Mouse (Mus musculus) MEL (cell line): ENCODE measurements around the gene Gm20388.

ENCODE experiments used
- CTCF ChIP-seq, 3 experiments: IDR thresholded peaks in 2 of 3; conservative IDR thresholded peaks in 1 of 3; 2 replicates each; pipeline ENCODE4 v1.5.1; 2011 to 2012; ENCODE audit warnings: low read length in 3 of 3, low read depth in 2 of 3, mild to moderate bottlenecking in 2 of 3, improper control_type of control experiment in 1 of 3, inconsistent platforms in 1 of 3, mixed read lengths in 1 of 3, moderate library complexity in 1 of 3; ENCODE audit not compliant: control insufficient read depth in 1 of 3, insufficient read depth in 1 of 3, poor library complexity in 1 of 3, severe bottlenecking in 1 of 3
- EP300 ChIP-seq, 2 experiments: IDR thresholded peaks; 2 replicates each; pipeline ENCODE4 v1.6.1; 2011; ENCODE audit warnings: improper control_type of control experiment in 2 of 2, low read length in 2 of 2, low read depth in 1 of 2, mild to moderate bottlenecking in 1 of 2
- HCFC1 ChIP-seq: IDR thresholded peaks from 2 replicates; pipeline ENCODE4 v1.6.1; 2012; ENCODE audit warnings: low read depth, mild to moderate bottlenecking, inconsistent platforms, low read length, improper control_type of control experiment, moderate library complexity
- POLR2A ChIP-seq, 2 experiments: IDR thresholded peaks; 2 replicates each; pipeline ENCODE4 v1.6.1; 2011 to 2012; ENCODE audit warnings: low read length in 2 of 2, mild to moderate bottlenecking in 2 of 2, control low read depth in 1 of 2, improper control_type of control experiment in 1 of 2, low read depth in 1 of 2, moderate library complexity in 1 of 2; ENCODE audit not compliant: control insufficient read depth in 1 of 2, insufficient read depth in 1 of 2, poor library complexity in 1 of 2
- TAL1 ChIP-seq: IDR thresholded peaks from 2 replicates; pipeline ENCODE4 v1.6.1; 2012; ENCODE audit warnings: mild to moderate bottlenecking, inconsistent platforms, low read length, moderate library complexity, mixed read lengths
- UBTF ChIP-seq: IDR thresholded peaks from 2 replicates; pipeline ENCODE4 v1.6.1; 2012; ENCODE audit warnings: low read depth, mild to moderate bottlenecking, inconsistent platforms, low read length, improper control_type of control experiment, moderate library complexity, borderline replicate concordance; ENCODE audit not compliant: insufficient read depth
- ZKSCAN1 ChIP-seq: IDR thresholded peaks from 2 replicates; pipeline ENCODE4 v1.6.1; 2012; ENCODE audit warnings: low read depth, mild to moderate bottlenecking, inconsistent platforms, low read length, improper control_type of control experiment, moderate library complexity

- TF ChIP-seq ZKSCAN1 (no peak), CTCF (IDR thresholded peaks at IDR 0.05 in 2 of 3, conservative IDR thresholded peaks at IDR 0.05 in 1 of 3; ENCODE audit: control insufficient read depth in 1 of 3, insufficient read depth in 1 of 3, low read depth in 2 of 3, low read length in 3 of 3, poor library complexity in 1 of 3, severe bottlenecking in 1 of 3) (no peak), TAL1 (no peak), UBTF (no peak), EP300 (IDR thresholded peaks at IDR 0.05; ENCODE audit: low read depth in 1 of 2, low read length in 2 of 2) (no peak), HCFC1 (no peak), POLR2A (IDR thresholded peaks at IDR 0.05; ENCODE audit: control insufficient read depth in 1 of 2, insufficient read depth in 1 of 2, low read depth in 1 of 2, low read length in 2 of 2, poor library complexity in 1 of 2) (no peak)
Observed at GRCm38 (mm10) chr8:124265798-124266197, 4355.2 kb downstream of the Gm20388 start.
